Mouse (Mus musculus) heart, postnatal 0 days (tissue): ENCODE results near the gene Gm21915.

Experiments
- CTCF ChIP-seq: IDR thresholded peaks from 2 replicates; pipeline ENCODE4 v1.5.1; 2016; ENCODE audit warnings: antibody characterized with exemption, control low read depth, low read depth
- EP300 ChIP-seq: IDR thresholded peaks from 2 replicates; pipeline ENCODE4 v1.6.1; 2016; ENCODE audit warnings: antibody characterized with exemption, low read depth

- no peak for TF ChIP-seq CTCF
- no peak for TF ChIP-seq EP300
These were observed 39.2 kb downstream of the Gm21915 start for GRCm38 (mm10) chr9:40709587-40709986.
